Mouse (Mus musculus): ENCODE measurements at regions not wholly inside any gene's neighbourhood (a gene's known extent, or its start where the extent isn't known, plus 50 kb on each side); places are given as distances from the start of the nearest gene placed in this dataset.

DNA sequence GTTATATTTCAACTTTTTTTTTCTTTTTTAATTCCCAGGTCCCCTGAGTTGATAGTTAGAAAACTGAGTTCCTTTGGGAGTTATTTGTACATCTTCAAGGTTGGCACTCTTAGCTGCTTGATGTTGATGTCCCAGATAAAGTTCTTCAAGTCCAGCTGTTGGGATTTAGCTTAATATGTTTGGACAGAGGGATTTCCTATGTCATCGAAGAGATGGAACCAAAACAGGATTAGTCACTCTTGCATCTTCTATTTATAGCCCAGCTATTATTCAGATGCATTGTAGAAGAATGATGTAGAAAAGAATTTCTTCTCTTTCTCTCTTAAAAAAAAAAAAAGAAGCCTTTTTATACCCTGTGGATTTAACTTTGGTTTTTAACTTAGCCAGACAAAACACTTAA is 169.2 kb upstream of the Ddhd1 start:
- TF ChIP-seq CTCF (IDR thresholded peaks at IDR 0.05; ENCODE audit: insufficient read depth, low read depth, low read length), result no peak
- no peak for TF ChIP-seq POLR2A (IDR thresholded peaks at IDR 0.05; ENCODE audit: insufficient read depth, low read depth, low read length)
